Mouse (Mus musculus): ENCODE measurements around the gene Il12rb2. TPM values are rescaled to one million over a fixed set of nuclear protein-coding genes. Genes with fewer than 3 reads are reported as not detected.

Il12rb2 gene
- polyA plus RNA-seq, 1 experiment from 2014 or later: 0.09 TPM

DNA sequence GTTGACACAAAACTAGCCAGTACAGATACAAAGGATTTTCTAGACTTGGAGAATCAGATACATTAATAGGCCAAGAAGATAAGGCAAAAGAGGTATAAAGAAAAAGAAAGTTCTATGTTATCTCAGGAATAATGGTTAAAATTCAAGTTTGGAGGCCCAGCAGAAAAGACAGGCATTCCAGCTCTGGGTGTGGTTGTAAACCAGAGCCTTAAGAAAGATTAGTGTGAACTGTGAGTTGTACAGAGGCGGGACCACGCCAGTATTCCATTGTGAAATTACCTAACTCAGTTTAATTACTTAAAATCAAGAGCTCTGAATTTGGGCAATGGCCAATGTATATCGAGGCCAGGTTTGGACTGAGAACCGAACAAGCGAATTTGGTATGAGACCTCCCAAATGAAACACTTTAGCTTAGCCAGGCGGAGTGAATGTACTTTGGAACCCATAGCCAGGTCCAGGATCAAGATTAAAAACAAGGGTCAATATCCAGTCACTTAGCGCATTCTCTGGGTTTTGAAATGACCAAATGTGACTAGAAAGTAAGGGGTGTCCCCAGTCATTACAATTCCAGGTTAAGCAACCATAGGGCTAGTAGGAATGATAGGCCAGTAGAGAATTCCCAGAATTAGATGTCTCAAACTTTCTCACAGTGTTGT is 132.1 kb downstream of the Il12rb2 start:
- H3K9me3 ChIP-seq: no peaks in the 10 kb centered on the region
- no peaks in the 10 kb centered on the region for H3K36me3 ChIP-seq
- no peak overlapping the region for H3K9ac ChIP-seq
- no peak for ATAC-seq (ENCODE audit: low FRiP score)
- H3K4me3 ChIP-seq: no peak overlapping the region
- no peak overlapping the region for H3K27ac ChIP-seq
- H3K4me2 ChIP-seq: no peak overlapping the region
- H3K4me1 ChIP-seq (replicated peaks): no peaks in the 10 kb centered on the region
- WGBS: 97% methylated on average over 7 of the region's 7 CpGs
- no peaks in the 10 kb centered on the region for H3K27me3 ChIP-seq

Other genes starting within 250 kb of the Il12rb2 start
- gene Serbp1, start 138.0 kb downstream of the Il12rb2 start, polyA plus RNA-seq (2015; fragmentation: Nextera tagmentation; extraction: Ambion mirVana): 310 and 312 TPM in 2 replicates
- not detected in 2 replicates for gene Il23r, start 115.7 kb upstream of the Il12rb2 start, polyA plus RNA-seq (2015; fragmentation: Nextera tagmentation; extraction: Ambion mirVana)
- gene Tacstd2, start 159.6 kb upstream of the Il12rb2 start, polyA plus RNA-seq (2015; fragmentation: Nextera tagmentation; extraction: Ambion mirVana): 0.40 and 0.92 TPM in 2 replicates